Mouse (Mus musculus): ENCODE data around the gene Gdf7.

Gdf7 gene

GRCm38 (mm10) chr12:8297586-8298214, 4.1 kb downstream of the Gdf7 start:
- no peak for DNase-seq (ENCODE audit: low spot score)

GRCm38 (mm10) chr12:8296154-8296553, 5.6 kb downstream of the Gdf7 start:
- DNase-seq (ENCODE audit: low spot score), result no peak

GRCm38 (mm10) chr12:8295307-8295913, 6.3 kb downstream of the Gdf7 start:
- no peak for DNase-seq (ENCODE audit: low spot score)

- no peak for DNase-seq (ENCODE audit: low spot score)
These were observed 10.4 kb downstream of the Gdf7 start for GRCm38 (mm10) chr12:8291157-8291853.

GRCm38 (mm10) chr12:8289499-8289898, 12.3 kb downstream of the Gdf7 start:
- no peak for DNase-seq (ENCODE audit: low spot score)

GRCm38 (mm10) chr12:8289099-8289498, 12.7 kb downstream of the Gdf7 start:
- DNase-seq (ENCODE audit: low spot score), result no peak

GRCm38 (mm10) chr12:8287970-8288369, 13.8 kb downstream of the Gdf7 start:
- no peak for DNase-seq (ENCODE audit: low spot score)

GRCm38 (mm10) chr12:8281225-8282017, 20.3 kb downstream of the Gdf7 start:
- DNase-seq (ENCODE audit: low spot score), result no peak

GRCm38 (mm10) chr12:8275424-8275823, 26.3 kb downstream of the Gdf7 start:
- no peak for DNase-seq (ENCODE audit: low spot score)

- no peak for DNase-seq (ENCODE audit: low spot score)
These were observed 28.1 kb downstream of the Gdf7 start for GRCm38 (mm10) chr12:8273471-8274171.

GRCm38 (mm10) chr12:8271405-8271804, 30.3 kb downstream of the Gdf7 start:
- DNase-seq (ENCODE audit: low spot score), result no peak

- no peak for DNase-seq (ENCODE audit: low spot score)
These were observed 32.1 kb downstream of the Gdf7 start for GRCm38 (mm10) chr12:8269627-8270026.

GRCm38 (mm10) chr12:8266311-8266710, 35.4 kb downstream of the Gdf7 start:
- DNase-seq (ENCODE audit: low spot score), result no peak

- no peak for DNase-seq (ENCODE audit: low spot score)
These were observed 41.5 kb downstream of the Gdf7 start for GRCm38 (mm10) chr12:8260297-8260696.
